Mouse (Mus musculus): ENCODE results near the gene Efna3. TPM values are rescaled to one million over a fixed set of nuclear protein-coding genes. Genes with fewer than 3 reads are reported as not detected.

Efna3 gene
- polyA plus RNA-seq, 1 experiment: 3.7 TPM

- Histone ChIP-seq H3K27ac (ENCODE audit: control insufficient read depth, insufficient read depth, low read length) (no peak overlapping the region), H3K36me3 (ENCODE audit: control insufficient read depth, insufficient read depth, low read length) (no peaks in the 10 kb centered on the region), H3K4me1 (replicated peaks; ENCODE audit: control insufficient read depth, insufficient read depth, low read length) (peaks cover 6% of the 10 kb centered on the region; the same call in 1 of the 2 replicates), H3K4me3 (ENCODE audit: control insufficient read depth, insufficient read depth, low read length) (no peak overlapping the region), H3K27me3 (ENCODE audit: control insufficient read depth, insufficient read depth, low read length) (no peaks in the 10 kb centered on the region)
- TF ChIP-seq POLR2A (IDR thresholded peaks at IDR 0.05; ENCODE audit: control insufficient read depth, extremely low read depth, insufficient read depth, low read length, poor library complexity) (no peak), CTCF (IDR thresholded peaks at IDR 0.05; ENCODE audit: borderline replicate concordance, control insufficient read depth, extremely low read depth, insufficient read depth, low read length, poor library complexity) (no peak)
- DNase-seq: no peak
- 93% methylated on average over 12 of the region's 12 CpGs for WGBS
Observed at GRCm38 (mm10) chr3:89332476-89332875, 9.7 kb upstream of the Efna3 start.

DNA sequence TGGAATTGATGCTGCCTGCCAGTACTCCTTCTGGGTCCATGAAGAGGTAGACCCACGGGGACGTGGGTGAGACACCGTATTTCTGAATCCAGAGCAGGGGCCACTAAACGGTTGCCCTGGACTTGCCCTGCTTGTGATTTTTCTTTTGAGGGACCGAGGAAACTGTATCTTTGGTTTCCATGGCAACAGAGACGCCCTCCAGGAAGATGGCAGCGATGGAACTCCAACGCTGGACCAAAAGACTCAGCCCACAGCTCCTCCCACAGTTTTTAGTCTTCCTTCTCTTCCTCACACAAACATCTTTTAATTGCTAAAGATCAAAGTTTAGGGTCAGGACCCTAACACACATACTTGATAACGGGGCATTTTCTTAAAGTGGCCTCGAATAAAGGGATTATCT is 9.2 kb upstream of the Efna3 start:
- no peak for TF ChIP-seq CTCF (IDR thresholded peaks at IDR 0.05; ENCODE audit: borderline replicate concordance, control insufficient read depth, extremely low read depth, insufficient read depth, low read length, poor library complexity)
- TF ChIP-seq POLR2A (IDR thresholded peaks at IDR 0.05; ENCODE audit: control insufficient read depth, extremely low read depth, insufficient read depth, low read length, poor library complexity): no peak
- H3K4me1 ChIP-seq (replicated peaks; ENCODE audit: control insufficient read depth, insufficient read depth, low read length): peaks cover 1% of the 10 kb centered on the region; the same call in 1 of the 2 replicates
- DNase-seq: no peak
- H3K27me3 ChIP-seq (ENCODE audit: control insufficient read depth, insufficient read depth, low read length): no peaks in the 10 kb centered on the region; the same call in 1 of the 2 replicates
- no peak overlapping the region for H3K4me3 ChIP-seq (ENCODE audit: control insufficient read depth, insufficient read depth, low read length)
- WGBS: 91% methylated on average over 10 of the region's 10 CpGs
- H3K27ac ChIP-seq (ENCODE audit: control insufficient read depth, insufficient read depth, low read length): no peak overlapping the region
- H3K36me3 ChIP-seq (ENCODE audit: control insufficient read depth, insufficient read depth, low read length): no peaks in the 10 kb centered on the region

GRCm38 (mm10) chr3:89331561-89331960 is 8.8 kb upstream of the Efna3 start:
- no peaks in the 10 kb centered on the region; the same call in 1 of the 2 replicates for H3K27me3 ChIP-seq (ENCODE audit: control insufficient read depth, insufficient read depth, low read length)
- H3K4me3 ChIP-seq (ENCODE audit: control insufficient read depth, insufficient read depth, low read length): no peak overlapping the region
- whole genome bisulfite sequencing: 87% methylated on average over 13 of the region's 13 CpGs
- no peak for DNase-seq
- no peaks in the 10 kb centered on the region for H3K4me1 ChIP-seq (replicated peaks; ENCODE audit: control insufficient read depth, insufficient read depth, low read length)
- H3K27ac ChIP-seq (ENCODE audit: control insufficient read depth, insufficient read depth, low read length): no peak overlapping the region
- TF ChIP-seq POLR2A (IDR thresholded peaks at IDR 0.05; ENCODE audit: control insufficient read depth, extremely low read depth, insufficient read depth, low read length, poor library complexity) (no peak), CTCF (IDR thresholded peaks at IDR 0.05; ENCODE audit: borderline replicate concordance, control insufficient read depth, extremely low read depth, insufficient read depth, low read length, poor library complexity) (no peak)
- H3K36me3 ChIP-seq (ENCODE audit: control insufficient read depth, insufficient read depth, low read length): no peaks in the 10 kb centered on the region

DNA sequence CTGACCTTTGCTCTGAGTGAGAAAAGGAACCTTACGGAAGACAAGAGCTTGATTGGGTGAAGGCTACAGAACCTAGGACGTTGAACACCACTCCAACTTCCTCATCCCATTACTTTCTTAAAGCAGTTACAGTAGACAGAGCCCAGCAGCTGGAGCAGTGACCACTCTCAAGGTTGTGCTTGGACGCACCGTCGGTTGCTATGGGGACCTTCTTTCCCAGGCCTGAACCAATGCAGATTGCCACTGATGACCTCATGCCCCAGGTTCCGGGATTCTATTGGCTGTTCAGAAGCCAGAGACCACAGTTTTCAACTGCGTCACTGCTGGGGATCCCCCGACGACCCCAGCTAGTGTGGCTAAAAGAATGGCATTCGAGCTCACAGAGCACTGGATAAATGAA is 8.2 kb upstream of the Efna3 start:
- H3K27ac ChIP-seq (ENCODE audit: control insufficient read depth, insufficient read depth, low read length): no peak overlapping the region
- H3K4me3 ChIP-seq (ENCODE audit: control insufficient read depth, insufficient read depth, low read length): no peak overlapping the region
- WGBS: 58% methylated on average over 10 of the region's 10 CpGs
- H3K36me3 ChIP-seq (ENCODE audit: control insufficient read depth, insufficient read depth, low read length): no peaks in the 10 kb centered on the region
- no peaks in the 10 kb centered on the region for H3K4me1 ChIP-seq (replicated peaks; ENCODE audit: control insufficient read depth, insufficient read depth, low read length)
- H3K27me3 ChIP-seq (ENCODE audit: control insufficient read depth, insufficient read depth, low read length): no peaks in the 10 kb centered on the region; the same call in 1 of the 2 replicates
- TF ChIP-seq CTCF (IDR thresholded peaks at IDR 0.05; ENCODE audit: borderline replicate concordance, control insufficient read depth, extremely low read depth, insufficient read depth, low read length, poor library complexity) (no peak), POLR2A (IDR thresholded peaks at IDR 0.05; ENCODE audit: control insufficient read depth, extremely low read depth, insufficient read depth, low read length, poor library complexity) (no peak)
- no peak for DNase-seq

DNA sequence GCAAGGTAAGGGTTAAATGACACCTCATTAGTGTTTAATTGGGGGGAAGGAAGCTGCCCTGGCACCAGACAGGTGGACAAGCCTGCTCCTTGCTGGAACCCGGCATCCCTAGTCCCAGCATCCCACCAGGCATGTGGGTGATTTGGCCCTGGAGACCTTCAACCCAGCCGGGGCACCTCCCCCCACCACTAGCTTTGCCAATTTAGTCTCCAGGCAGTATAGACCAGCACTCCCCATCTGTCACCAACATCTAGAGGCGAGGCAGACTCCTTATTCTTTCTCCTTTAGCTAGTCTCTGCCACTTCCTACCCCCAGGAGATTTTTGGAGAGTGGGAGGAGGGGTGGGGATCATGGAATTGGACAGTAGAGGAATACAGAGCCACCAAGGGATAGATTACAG is 7.6 kb upstream of the Efna3 start:
- Histone ChIP-seq H3K27ac (ENCODE audit: control insufficient read depth, insufficient read depth, low read length) (no peak overlapping the region), H3K4me3 (ENCODE audit: control insufficient read depth, insufficient read depth, low read length) (no peak overlapping the region), H3K4me1 (replicated peaks; ENCODE audit: control insufficient read depth, insufficient read depth, low read length) (no peaks in the 10 kb centered on the region), H3K36me3 (ENCODE audit: control insufficient read depth, insufficient read depth, low read length) (no peaks in the 10 kb centered on the region), H3K27me3 (ENCODE audit: control insufficient read depth, insufficient read depth, low read length) (no peaks in the 10 kb centered on the region; the same call in 1 of the 2 replicates)
- DNase-seq: no peak
- WGBS: 84% methylated on average over 3 of the region's 3 CpGs
- no peak for TF ChIP-seq CTCF (IDR thresholded peaks at IDR 0.05; ENCODE audit: borderline replicate concordance, control insufficient read depth, extremely low read depth, insufficient read depth, low read length, poor library complexity)
- TF ChIP-seq POLR2A (IDR thresholded peaks at IDR 0.05; ENCODE audit: control insufficient read depth, extremely low read depth, insufficient read depth, low read length, poor library complexity): no peak

GRCm38 (mm10) chr3:89328623-89329022 is 5.9 kb upstream of the Efna3 start:
- no peaks in the 10 kb centered on the region; the same call in 1 of the 2 replicates for H3K27me3 ChIP-seq (ENCODE audit: control insufficient read depth, insufficient read depth, low read length)
- no peaks in the 10 kb centered on the region for H3K36me3 ChIP-seq (ENCODE audit: control insufficient read depth, insufficient read depth, low read length)
- no peak overlapping the region for H3K27ac ChIP-seq (ENCODE audit: control insufficient read depth, insufficient read depth, low read length)
- DNase-seq: no peak
- WGBS: 66% methylated on average over 4 of the region's 4 CpGs
- no peaks in the 10 kb centered on the region for H3K4me1 ChIP-seq (replicated peaks; ENCODE audit: control insufficient read depth, insufficient read depth, low read length)
- TF ChIP-seq POLR2A (IDR thresholded peaks at IDR 0.05; ENCODE audit: control insufficient read depth, extremely low read depth, insufficient read depth, low read length, poor library complexity): no peak
- no peak for TF ChIP-seq CTCF (IDR thresholded peaks at IDR 0.05; ENCODE audit: borderline replicate concordance, control insufficient read depth, extremely low read depth, insufficient read depth, low read length, poor library complexity)
- no peak overlapping the region for H3K4me3 ChIP-seq (ENCODE audit: control insufficient read depth, insufficient read depth, low read length)

- WGBS: 86% methylated on average over 9 of the region's 9 CpGs
- DNase-seq: no peak
- Histone ChIP-seq H3K4me1 (replicated peaks; ENCODE audit: control insufficient read depth, insufficient read depth, low read length) (peaks cover 6% of the 10 kb centered on the region), H3K4me3 (ENCODE audit: control insufficient read depth, insufficient read depth, low read length) (no peak overlapping the region), H3K36me3 (ENCODE audit: control insufficient read depth, insufficient read depth, low read length) (no peaks in the 10 kb centered on the region), H3K27ac (ENCODE audit: control insufficient read depth, insufficient read depth, low read length) (no peak overlapping the region), H3K27me3 (ENCODE audit: control insufficient read depth, insufficient read depth, low read length) (peaks cover 9% of the 10 kb centered on the region; the same call in 1 of the 2 replicates)
- TF ChIP-seq CTCF (IDR thresholded peaks at IDR 0.05; ENCODE audit: borderline replicate concordance, control insufficient read depth, extremely low read depth, insufficient read depth, low read length, poor library complexity) (no peak), POLR2A (IDR thresholded peaks at IDR 0.05; ENCODE audit: control insufficient read depth, extremely low read depth, insufficient read depth, low read length, poor library complexity) (no peak)
Observed at GRCm38 (mm10) chr3:89327371-89327870, 4.7 kb upstream of the Efna3 start.

Data from thymus, adult 2 months (tissue).